Mouse (Mus musculus): ENCODE results near the gene St8sia1. TPM values are rescaled to one million over a fixed set of nuclear protein-coding genes. Genes with fewer than 3 reads are reported as not detected.

The St8sia1 gene
- polyA plus RNA-seq, 1 experiment from 2014 or later: 1.1 TPM

DNA sequence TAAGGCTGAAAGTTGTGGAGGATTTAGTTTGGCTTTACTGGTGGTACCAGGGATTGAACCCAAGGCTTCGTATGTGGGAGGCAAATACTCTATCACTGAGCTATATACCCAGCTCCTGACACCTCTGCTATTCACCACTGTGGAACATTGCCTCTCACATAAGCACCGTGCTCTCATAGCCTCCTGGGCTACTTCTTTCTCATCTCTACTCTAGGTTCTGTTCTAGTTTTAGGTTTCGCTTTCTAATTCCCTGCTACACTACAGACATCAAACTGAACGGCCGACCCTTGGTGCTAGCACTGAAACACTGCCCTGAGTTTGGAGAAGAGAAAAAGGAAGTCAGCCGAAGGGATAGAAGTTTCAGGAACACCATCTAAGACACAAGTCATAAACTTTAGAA lies 99.1 kb downstream of the St8sia1 start:
- no peaks in the 10 kb centered on the region for H3K4me1 ChIP-seq (ENCODE audit: control insufficient read depth, insufficient read depth, low read length)
- H3K9me3 ChIP-seq (ENCODE audit: control insufficient read depth, low read depth, low read length): no peaks in the 10 kb centered on the region
- H3K9ac ChIP-seq (replicated peaks; ENCODE audit: low read depth, low read length): no peak overlapping the region
- WGBS: 84% methylated on average over 6 of the region's 6 CpGs
- no peaks in the 10 kb centered on the region for H3K36me3 ChIP-seq (ENCODE audit: control insufficient read depth, insufficient read depth, low read length)
- no peaks in the 10 kb centered on the region for H3K27me3 ChIP-seq (ENCODE audit: control insufficient read depth, insufficient read depth, low read length)
- no peak overlapping the region for H3K27ac ChIP-seq (ENCODE audit: low read length)
- H3K4me2 ChIP-seq (replicated peaks; ENCODE audit: low read depth, low read length): no peak overlapping the region
- H3K4me3 ChIP-seq (ENCODE audit: low read depth, low read length): no peak overlapping the region
- ATAC-seq (ENCODE audit: insufficient number of reproducible peaks, insufficient read depth, low FRiP score, low read depth): no peak

DNA sequence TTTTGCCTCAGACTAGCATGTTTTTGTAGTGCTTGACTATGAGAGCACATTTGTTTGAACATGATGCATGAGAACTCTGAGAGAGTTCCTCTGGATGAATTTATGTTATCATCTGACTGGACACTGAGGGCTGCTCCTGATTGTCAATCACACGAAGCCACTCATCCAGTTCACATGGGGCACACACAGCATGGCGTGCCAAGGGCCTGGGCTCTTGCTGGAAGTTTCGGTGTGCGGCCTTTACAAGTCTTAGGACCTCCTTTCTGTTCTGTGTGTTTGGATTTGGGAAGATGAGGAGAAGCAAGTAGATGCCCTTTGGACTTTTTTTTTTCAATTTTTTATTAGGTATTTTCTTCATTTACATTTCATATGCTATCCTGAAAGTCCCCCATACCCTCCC lies 100.4 kb downstream of the St8sia1 start:
- H3K27me3 ChIP-seq (ENCODE audit: control insufficient read depth, insufficient read depth, low read length): no peaks in the 10 kb centered on the region
- H3K4me3 ChIP-seq (ENCODE audit: low read depth, low read length): no peak overlapping the region
- no peaks in the 10 kb centered on the region for H3K9me3 ChIP-seq (ENCODE audit: control insufficient read depth, low read depth, low read length)
- H3K27ac ChIP-seq (ENCODE audit: low read length): no peak overlapping the region
- ATAC-seq (ENCODE audit: insufficient number of reproducible peaks, insufficient read depth, low FRiP score, low read depth): no peak
- H3K4me1 ChIP-seq (ENCODE audit: control insufficient read depth, insufficient read depth, low read length): no peaks in the 10 kb centered on the region
- H3K36me3 ChIP-seq (ENCODE audit: control insufficient read depth, insufficient read depth, low read length): no peaks in the 10 kb centered on the region
- no peak overlapping the region for H3K9ac ChIP-seq (replicated peaks; ENCODE audit: low read depth, low read length)
- H3K4me2 ChIP-seq (replicated peaks; ENCODE audit: low read depth, low read length): no peak overlapping the region
- 87% methylated on average over 4 of the region's 4 CpGs for WGBS

DNA sequence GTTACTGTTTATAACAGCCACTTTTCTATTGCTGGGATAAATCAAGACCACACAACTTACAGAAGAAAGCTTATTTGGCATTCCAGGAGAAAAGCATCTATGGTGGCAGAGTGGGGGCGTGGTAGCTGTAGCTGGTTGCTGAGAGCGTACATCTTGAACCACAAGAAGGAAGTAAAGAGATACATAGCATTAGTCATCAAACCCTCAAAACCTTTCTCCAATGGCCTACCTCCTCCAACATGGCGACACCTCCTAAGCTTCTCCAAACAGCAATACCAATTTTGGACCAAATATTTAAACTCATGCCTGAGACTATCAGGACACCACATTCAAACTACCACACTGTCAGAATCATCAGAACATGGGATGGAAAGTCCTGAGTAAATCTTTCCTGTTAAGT lies 102.0 kb downstream of the St8sia1 start:
- Histone ChIP-seq H3K4me2 (replicated peaks; ENCODE audit: low read depth, low read length) (no peak overlapping the region), H3K4me1 (ENCODE audit: control insufficient read depth, insufficient read depth, low read length) (no peaks in the 10 kb centered on the region), H3K4me3 (ENCODE audit: low read depth, low read length) (no peak overlapping the region), H3K9ac (replicated peaks; ENCODE audit: low read depth, low read length) (no peak overlapping the region), H3K9me3 (ENCODE audit: control insufficient read depth, low read depth, low read length) (no peaks in the 10 kb centered on the region), H3K27ac (ENCODE audit: low read length) (no peak overlapping the region), H3K36me3 (ENCODE audit: control insufficient read depth, insufficient read depth, low read length) (no peaks in the 10 kb centered on the region), H3K27me3 (ENCODE audit: control insufficient read depth, insufficient read depth, low read length) (no peaks in the 10 kb centered on the region)
- ATAC-seq (ENCODE audit: insufficient number of reproducible peaks, insufficient read depth, low FRiP score, low read depth): no peak
- WGBS: 91% methylated on average over 3 of the region's 3 CpGs

DNA sequence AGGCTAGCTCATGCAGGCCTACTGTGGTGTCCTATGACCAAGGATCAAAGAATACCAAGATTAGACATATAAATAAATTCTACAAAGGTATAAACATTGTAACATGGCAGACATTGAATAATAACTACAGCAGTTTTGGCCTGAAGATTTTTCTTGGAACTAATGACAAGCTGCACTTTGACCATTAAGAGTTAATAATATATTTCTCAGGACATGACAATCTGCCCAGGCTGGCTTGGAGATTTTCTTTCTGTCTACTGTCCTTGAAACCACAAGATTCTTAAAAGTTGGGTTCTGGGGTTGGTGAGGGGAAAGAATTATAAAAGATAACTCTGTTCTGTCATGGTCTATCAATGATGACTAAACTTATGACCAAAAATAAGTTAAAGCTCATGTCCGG lies 103.9 kb downstream of the St8sia1 start:
- Histone ChIP-seq H3K4me1 (ENCODE audit: control insufficient read depth, insufficient read depth, low read length) (no peaks in the 10 kb centered on the region), H3K27me3 (ENCODE audit: control insufficient read depth, insufficient read depth, low read length) (no peaks in the 10 kb centered on the region), H3K27ac (ENCODE audit: low read length) (no peak overlapping the region), H3K9ac (replicated peaks; ENCODE audit: low read depth, low read length) (no peak overlapping the region), H3K9me3 (ENCODE audit: control insufficient read depth, low read depth, low read length) (no peaks in the 10 kb centered on the region), H3K4me3 (ENCODE audit: low read depth, low read length) (no peak overlapping the region), H3K4me2 (replicated peaks; ENCODE audit: low read depth, low read length) (no peak overlapping the region), H3K36me3 (ENCODE audit: control insufficient read depth, insufficient read depth, low read length) (no peaks in the 10 kb centered on the region)
- ATAC-seq (ENCODE audit: insufficient number of reproducible peaks, insufficient read depth, low FRiP score, low read depth): no peak
- 97% methylated on average over 1 of the region's 1 CpGs for WGBS

DNA sequence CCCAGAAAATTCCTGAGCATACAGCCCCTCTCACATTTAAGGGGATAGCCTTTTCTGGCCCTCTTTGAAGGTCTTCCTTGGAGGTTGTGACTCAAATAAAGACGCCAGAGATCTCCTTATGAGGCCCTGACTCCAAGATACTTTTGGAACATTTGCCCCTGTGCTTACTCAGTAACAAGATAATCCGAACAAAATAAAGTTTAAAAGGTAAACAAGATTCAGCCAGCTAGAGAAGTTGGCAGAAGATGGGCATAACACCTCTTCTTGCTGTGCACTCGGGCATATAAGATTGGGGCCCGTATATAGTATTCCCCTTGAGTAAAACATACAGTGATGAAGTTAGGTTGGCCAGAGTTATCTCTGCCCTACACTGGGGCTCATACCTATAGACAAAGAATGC lies 104.3 kb downstream of the St8sia1 start:
- WGBS: 82% methylated on average over 4 of the region's 4 CpGs
- no peak overlapping the region for H3K4me3 ChIP-seq (ENCODE audit: low read depth, low read length)
- H3K27ac ChIP-seq (ENCODE audit: low read length): no peak overlapping the region
- H3K27me3 ChIP-seq (ENCODE audit: control insufficient read depth, insufficient read depth, low read length): no peaks in the 10 kb centered on the region
- H3K9me3 ChIP-seq (ENCODE audit: control insufficient read depth, low read depth, low read length): no peaks in the 10 kb centered on the region
- H3K36me3 ChIP-seq (ENCODE audit: control insufficient read depth, insufficient read depth, low read length): no peaks in the 10 kb centered on the region
- no peaks in the 10 kb centered on the region for H3K4me1 ChIP-seq (ENCODE audit: control insufficient read depth, insufficient read depth, low read length)
- no peak for ATAC-seq (ENCODE audit: insufficient number of reproducible peaks, insufficient read depth, low FRiP score, low read depth)
- H3K4me2 ChIP-seq (replicated peaks; ENCODE audit: low read depth, low read length): no peak overlapping the region
- H3K9ac ChIP-seq (replicated peaks; ENCODE audit: low read depth, low read length): no peak overlapping the region

DNA sequence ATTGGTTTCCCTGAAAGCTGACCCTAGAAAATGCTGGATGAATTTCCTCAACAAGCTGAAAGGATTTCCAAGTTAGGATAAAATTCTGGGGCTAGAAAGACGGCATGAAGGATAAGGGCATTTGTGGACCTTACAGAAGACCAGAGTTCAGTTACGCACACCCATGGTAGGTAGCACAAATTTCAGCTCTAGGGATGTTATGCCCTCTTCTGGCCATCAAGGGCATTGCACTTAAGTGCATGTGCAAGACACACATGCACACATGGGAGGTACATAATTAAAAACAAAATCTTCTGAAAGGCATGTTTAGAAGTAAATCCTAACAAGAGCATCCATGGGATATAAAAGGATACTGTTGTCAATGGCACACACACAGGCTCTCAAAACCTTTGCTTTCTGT lies 105.3 kb downstream of the St8sia1 start:
- H3K27me3 ChIP-seq (ENCODE audit: control insufficient read depth, insufficient read depth, low read length): no peaks in the 10 kb centered on the region
- H3K4me3 ChIP-seq (ENCODE audit: low read depth, low read length): no peak overlapping the region
- no peak overlapping the region for H3K9ac ChIP-seq (replicated peaks; ENCODE audit: low read depth, low read length)
- no peaks in the 10 kb centered on the region for H3K36me3 ChIP-seq (ENCODE audit: control insufficient read depth, insufficient read depth, low read length)
- no peak for ATAC-seq (ENCODE audit: insufficient number of reproducible peaks, insufficient read depth, low FRiP score, low read depth)
- H3K4me1 ChIP-seq (ENCODE audit: control insufficient read depth, insufficient read depth, low read length): no peaks in the 10 kb centered on the region
- H3K27ac ChIP-seq (ENCODE audit: low read length): no peak overlapping the region
- H3K9me3 ChIP-seq (ENCODE audit: control insufficient read depth, low read depth, low read length): no peaks in the 10 kb centered on the region
- 97% methylated on average over 2 of the region's 2 CpGs for WGBS
- H3K4me2 ChIP-seq (replicated peaks; ENCODE audit: low read depth, low read length): no peak overlapping the region

DNA sequence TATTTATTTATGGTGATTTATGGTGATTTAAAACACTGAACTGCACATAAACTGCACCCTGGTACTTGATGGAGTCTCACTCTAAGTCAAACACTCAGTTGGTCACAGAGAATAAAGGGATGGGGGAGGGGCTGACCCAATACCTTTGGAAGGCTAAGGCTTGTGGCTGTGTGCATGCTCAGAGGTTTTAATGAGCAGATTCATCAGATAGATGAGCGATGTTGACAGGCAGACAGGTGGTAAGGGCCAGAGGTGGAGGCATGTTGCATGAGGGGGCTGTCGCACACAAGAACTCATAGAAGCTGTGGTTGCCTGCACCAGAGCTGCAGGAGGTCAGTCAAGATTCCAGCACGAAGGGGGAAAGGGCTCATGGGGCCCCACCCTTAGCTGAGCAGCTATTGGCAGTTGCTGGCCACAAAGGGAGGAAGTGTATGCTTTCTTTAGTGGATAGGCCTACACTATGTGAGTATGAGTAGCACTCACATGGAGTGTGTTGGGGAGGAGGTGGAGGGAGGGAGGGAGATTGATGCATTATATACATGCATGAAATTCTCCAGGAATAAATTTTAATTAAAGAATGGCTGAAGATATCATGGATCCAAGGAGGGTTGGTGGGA lies 107.9 kb downstream of the St8sia1 start:
- no peak overlapping the region for H3K4me3 ChIP-seq (ENCODE audit: low read depth, low read length)
- 50% methylated on average over 3 of the region's 3 CpGs for WGBS
- H3K27ac ChIP-seq (ENCODE audit: low read length): no peak overlapping the region
- H3K27me3 ChIP-seq (ENCODE audit: control insufficient read depth, insufficient read depth, low read length): no peaks in the 10 kb centered on the region
- H3K4me2 ChIP-seq (replicated peaks; ENCODE audit: low read depth, low read length): no peak overlapping the region
- no peak for ATAC-seq (ENCODE audit: insufficient number of reproducible peaks, insufficient read depth, low FRiP score, low read depth)
- no peak overlapping the region for H3K9ac ChIP-seq (replicated peaks; ENCODE audit: low read depth, low read length)
- no peaks in the 10 kb centered on the region for H3K36me3 ChIP-seq (ENCODE audit: control insufficient read depth, insufficient read depth, low read length)
- no peaks in the 10 kb centered on the region for H3K9me3 ChIP-seq (ENCODE audit: control insufficient read depth, low read depth, low read length)
- H3K4me1 ChIP-seq (ENCODE audit: control insufficient read depth, insufficient read depth, low read length): no peaks in the 10 kb centered on the region

DNA sequence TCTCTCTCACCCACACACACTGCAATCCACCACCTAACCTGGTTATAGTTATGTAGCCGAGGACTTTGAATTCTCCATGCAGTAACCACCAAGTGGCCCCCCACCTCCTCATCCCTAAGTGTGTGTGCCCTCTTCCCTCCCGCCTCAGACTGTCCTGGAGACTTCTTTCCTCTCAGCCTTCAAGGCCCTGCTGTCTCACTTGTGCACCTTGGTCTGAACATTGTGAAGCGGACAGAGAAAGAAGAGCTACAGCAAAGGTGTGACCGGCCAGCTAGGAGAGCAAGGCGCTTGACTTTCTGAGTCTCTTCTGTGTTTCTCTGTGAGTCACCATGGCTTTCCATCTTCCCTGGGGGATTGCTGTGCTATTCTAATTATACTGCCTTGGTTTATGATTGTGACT lies 108.5 kb downstream of the St8sia1 start:
- Histone ChIP-seq H3K4me2 (replicated peaks; ENCODE audit: low read depth, low read length) (no peak overlapping the region), H3K4me1 (ENCODE audit: control insufficient read depth, insufficient read depth, low read length) (no peaks in the 10 kb centered on the region), H3K9ac (replicated peaks; ENCODE audit: low read depth, low read length) (no peak overlapping the region), H3K4me3 (ENCODE audit: low read depth, low read length) (no peak overlapping the region), H3K27me3 (ENCODE audit: control insufficient read depth, insufficient read depth, low read length) (no peaks in the 10 kb centered on the region), H3K36me3 (ENCODE audit: control insufficient read depth, insufficient read depth, low read length) (no peaks in the 10 kb centered on the region), H3K27ac (ENCODE audit: low read length) (no peak overlapping the region), H3K9me3 (ENCODE audit: control insufficient read depth, low read depth, low read length) (no peaks in the 10 kb centered on the region)
- no peak for ATAC-seq (ENCODE audit: insufficient number of reproducible peaks, insufficient read depth, low FRiP score, low read depth)
- WGBS: 94% methylated on average over 5 of the region's 5 CpGs
